Mouse (Mus musculus): ENCODE measurements at regions not wholly inside any gene's neighbourhood (a gene's known extent, or its start where the extent isn't known, plus 50 kb on each side); places are given as distances from the start of the nearest gene placed in this dataset.

- WGBS = 43% methylated on average over 2 of the region's 2 CpGs
- no peak for TF ChIP-seq POLR2A (IDR thresholded peaks at IDR 0.05; ENCODE audit: borderline replicate concordance, control insufficient read depth, low read depth, low read length)
- TF ChIP-seq CTCF (IDR thresholded peaks at IDR 0.05; ENCODE audit: control insufficient read depth, insufficient read depth, low read length) = no peak
- H3K27ac ChIP-seq (ENCODE audit: control insufficient read depth, insufficient read depth, low read depth, low read length, poor library complexity) = no peak overlapping the region
Measured at GRCm38 (mm10) chr10:17077580-17077979, 645.4 kb upstream of the Cited2 start.

GRCm38 (mm10) chr10:17080818-17081217, 642.2 kb upstream of the Cited2 start:
- no peak for TF ChIP-seq CTCF (IDR thresholded peaks at IDR 0.05; ENCODE audit: control insufficient read depth, insufficient read depth, low read length)
- no peak for TF ChIP-seq POLR2A (IDR thresholded peaks at IDR 0.05; ENCODE audit: borderline replicate concordance, control insufficient read depth, low read depth, low read length)
- 59% methylated on average over 5 of the region's 5 CpGs for WGBS
- H3K27ac ChIP-seq (ENCODE audit: control insufficient read depth, insufficient read depth, low read depth, low read length, poor library complexity) = no peak overlapping the region
- no peaks in the 10 kb centered on the region; the same call in 1 of the 2 replicates for H3K4me1 ChIP-seq (ENCODE audit: control insufficient read depth, insufficient read depth, low read length)
- H3K4me3 ChIP-seq (replicated peaks; ENCODE audit: control insufficient read depth, low read depth, low read length) = no peak overlapping the region

More at GRCm38 (mm10) chr10:17077580-17077979, 645.4 kb upstream of the Cited2 start:
- H3K4me1 ChIP-seq (ENCODE audit: control insufficient read depth, insufficient read depth, low read length) = no peaks in the 10 kb centered on the region; the same call in 1 of the 2 replicates
- H3K4me3 ChIP-seq (replicated peaks; ENCODE audit: control insufficient read depth, low read depth, low read length) = no peak overlapping the region

GRCm38 (mm10) chr10:17082926-17083325, 640.1 kb upstream of the Cited2 start:
- no peak for TF ChIP-seq CTCF (IDR thresholded peaks at IDR 0.05; ENCODE audit: control insufficient read depth, insufficient read depth, low read length)
- TF ChIP-seq POLR2A (IDR thresholded peaks at IDR 0.05; ENCODE audit: borderline replicate concordance, control insufficient read depth, low read depth, low read length) = no peak
- Histone ChIP-seq H3K27ac (ENCODE audit: control insufficient read depth, insufficient read depth, low read depth, low read length, poor library complexity) (no peak overlapping the region), H3K4me3 (replicated peaks; ENCODE audit: control insufficient read depth, low read depth, low read length) (no peak overlapping the region), H3K4me1 (ENCODE audit: control insufficient read depth, insufficient read depth, low read length) (no peaks in the 10 kb centered on the region)
- WGBS = 79% methylated on average over 4 of the region's 4 CpGs

- 83% methylated on average over 1 of the region's 1 CpGs for WGBS
- TF ChIP-seq POLR2A (IDR thresholded peaks at IDR 0.05; ENCODE audit: borderline replicate concordance, control insufficient read depth, low read depth, low read length) (no peak), CTCF (IDR thresholded peaks at IDR 0.05; ENCODE audit: control insufficient read depth, insufficient read depth, low read length) (no peak)
- Histone ChIP-seq H3K27ac (ENCODE audit: control insufficient read depth, insufficient read depth, low read depth, low read length, poor library complexity) (no peak overlapping the region), H3K4me3 (replicated peaks; ENCODE audit: control insufficient read depth, low read depth, low read length) (no peak overlapping the region), H3K4me1 (ENCODE audit: control insufficient read depth, insufficient read depth, low read length) (no peaks in the 10 kb centered on the region)
Measured at GRCm38 (mm10) chr10:17102065-17102464, 621.0 kb upstream of the Cited2 start.

GRCm38 (mm10) chr10:17103416-17103815, 619.6 kb upstream of the Cited2 start:
- Histone ChIP-seq H3K4me1 (ENCODE audit: control insufficient read depth, insufficient read depth, low read length) (no peaks in the 10 kb centered on the region), H3K4me3 (replicated peaks; ENCODE audit: control insufficient read depth, low read depth, low read length) (no peak overlapping the region), H3K27ac (ENCODE audit: control insufficient read depth, insufficient read depth, low read depth, low read length, poor library complexity) (no peak overlapping the region)
- WGBS = 77% methylated on average over 2 of the region's 2 CpGs
- no peak for TF ChIP-seq CTCF (IDR thresholded peaks at IDR 0.05; ENCODE audit: control insufficient read depth, insufficient read depth, low read length)
- TF ChIP-seq POLR2A (IDR thresholded peaks at IDR 0.05; ENCODE audit: borderline replicate concordance, control insufficient read depth, low read depth, low read length) = no peak

GRCm38 (mm10) chr10:17106831-17107230, 616.2 kb upstream of the Cited2 start:
- WGBS = 92% methylated on average over 1 of the region's 1 CpGs
- TF ChIP-seq POLR2A (IDR thresholded peaks at IDR 0.05; ENCODE audit: borderline replicate concordance, control insufficient read depth, low read depth, low read length) (no peak), CTCF (IDR thresholded peaks at IDR 0.05; ENCODE audit: control insufficient read depth, insufficient read depth, low read length) (no peak)
- Histone ChIP-seq H3K4me1 (ENCODE audit: control insufficient read depth, insufficient read depth, low read length) (no peaks in the 10 kb centered on the region), H3K27ac (ENCODE audit: control insufficient read depth, insufficient read depth, low read depth, low read length, poor library complexity) (no peak overlapping the region), H3K4me3 (replicated peaks; ENCODE audit: control insufficient read depth, low read depth, low read length) (no peak overlapping the region)

GRCm38 (mm10) chr10:17111071-17111470, 611.9 kb upstream of the Cited2 start:
- H3K27ac ChIP-seq (ENCODE audit: control insufficient read depth, insufficient read depth, low read depth, low read length, poor library complexity) = no peak overlapping the region
- WGBS = 85% methylated on average over 2 of the region's 2 CpGs
- H3K4me3 ChIP-seq (replicated peaks; ENCODE audit: control insufficient read depth, low read depth, low read length) = no peak overlapping the region
- TF ChIP-seq POLR2A (IDR thresholded peaks at IDR 0.05; ENCODE audit: borderline replicate concordance, control insufficient read depth, low read depth, low read length) = no peak
- TF ChIP-seq CTCF (IDR thresholded peaks at IDR 0.05; ENCODE audit: control insufficient read depth, insufficient read depth, low read length) = no peak
- H3K4me1 ChIP-seq (ENCODE audit: control insufficient read depth, insufficient read depth, low read length) = no peaks in the 10 kb centered on the region

GRCm38 (mm10) chr10:17114805-17115204, 608.2 kb upstream of the Cited2 start:
- Histone ChIP-seq H3K27ac (ENCODE audit: control insufficient read depth, insufficient read depth, low read depth, low read length, poor library complexity) (no peak overlapping the region), H3K4me3 (replicated peaks; ENCODE audit: control insufficient read depth, low read depth, low read length) (no peak overlapping the region), H3K4me1 (ENCODE audit: control insufficient read depth, insufficient read depth, low read length) (no peaks in the 10 kb centered on the region)
- 76% methylated on average over 4 of the region's 4 CpGs for WGBS
- TF ChIP-seq POLR2A (IDR thresholded peaks at IDR 0.05; ENCODE audit: borderline replicate concordance, control insufficient read depth, low read depth, low read length) = no peak
- TF ChIP-seq CTCF (IDR thresholded peaks at IDR 0.05; ENCODE audit: control insufficient read depth, insufficient read depth, low read length) = no peak

All from bone marrow, adult 2 months (tissue).